ENCODE assay signal across 11 mouse cellular contexts in genomic region chr6:71803609-71804008, GRCm38 (mm10). TPM values are rescaled to one million over a fixed set of nuclear protein-coding genes. Genes with fewer than 3 reads are reported as not detected.
DNase-seq lines count a peak whose midpoint lies in the region; ATAC-seq and TF ChIP-seq lines count a peak whose summit lies in the region.
"Had no signal": no experiment of that assay in that cellular context is flagged by ENCODE, and none has a peak within 500 bp of the region (broad histone marks: within the 10 kb centered on the region; RNA-seq: fewer than 3 reads in every experiment).

No protein-coding gene starts in this region.

- no peak for DNase-seq in forebrain, embryonic 11.5 days (ENCODE audit: low spot score)
- no peak for DNase-seq in layer of hippocampus, adult 2 months (ENCODE audit: low spot score in 2 of 2)
- no peak for DNase-seq in layer of hippocampus, adult 8-10 months (ENCODE audit: low spot score in 2 of 2)
- no peak for DNase-seq in hindbrain, embryonic 11.5 days (ENCODE audit: low spot score)
- DNase-seq in adrenal gland, adult 2 months = no peak

- no peaks in the 10 kb centered on the region for H3K9me3 ChIP-seq in forebrain, embryonic 13.5 days (replicated peaks)
- no peaks in the 10 kb centered on the region for H3K9me3 ChIP-seq in forebrain, embryonic 11.5 days (ENCODE audit: control insufficient read depth, low read length)
- H3K9me3 ChIP-seq in hindbrain, embryonic 11.5 days (ENCODE audit: control insufficient read depth, low read length) = no peaks in the 10 kb centered on the region
- no peaks in the 10 kb centered on the region for H3K9me3 ChIP-seq in midbrain, embryonic 16.5 days (replicated peaks; ENCODE audit: control insufficient read depth, low read length, poor library complexity, severe bottlenecking)
- H3K9me3 ChIP-seq: stomach, embryonic 15.5 days had no signal

- peaks cover 4% of the 10 kb centered on the region; the same call in 1 of the 2 replicates for H3K4me1 ChIP-seq in forebrain, embryonic 13.5 days
- no peaks in the 10 kb centered on the region for H3K4me1 ChIP-seq in forebrain, embryonic 11.5 days (replicated peaks; ENCODE audit: control insufficient read depth, insufficient read depth, low read length)
- H3K4me1 ChIP-seq in hindbrain, embryonic 11.5 days (replicated peaks; ENCODE audit: control insufficient read depth, insufficient read depth, low read length) = no peaks in the 10 kb centered on the region
- H3K4me1 ChIP-seq in midbrain, embryonic 16.5 days (ENCODE audit: control insufficient read depth, insufficient read depth, low read length) = no peaks in the 10 kb centered on the region
- H3K4me1 ChIP-seq: stomach, embryonic 15.5 days had no signal

- H3K36me3 ChIP-seq in forebrain, embryonic 13.5 days (ENCODE audit: poor library complexity, severe bottlenecking) = peaks cover 30% of the 10 kb centered on the region
- H3K36me3 ChIP-seq in forebrain, embryonic 11.5 days (ENCODE audit: control insufficient read depth, insufficient read depth, low read length) = no peaks in the 10 kb centered on the region
- no peaks in the 10 kb centered on the region for H3K36me3 ChIP-seq in hindbrain, embryonic 11.5 days (ENCODE audit: control insufficient read depth, insufficient read depth, low read length)
- peaks cover 9% of the 10 kb centered on the region; the same call in 1 of the 2 replicates for H3K36me3 ChIP-seq in midbrain, embryonic 16.5 days (ENCODE audit: control insufficient read depth, insufficient read depth, low read length)
- H3K36me3 ChIP-seq: stomach, embryonic 15.5 days had no signal

- no peaks in the 10 kb centered on the region for H3K27me3 ChIP-seq in forebrain, embryonic 13.5 days
- H3K27me3 ChIP-seq in forebrain, embryonic 11.5 days (ENCODE audit: control insufficient read depth, insufficient read depth, low read length) = no peaks in the 10 kb centered on the region
- H3K27me3 ChIP-seq in hindbrain, embryonic 11.5 days (ENCODE audit: control insufficient read depth, insufficient read depth, low read length) = no peaks in the 10 kb centered on the region
- H3K27me3 ChIP-seq in midbrain, embryonic 16.5 days (ENCODE audit: control insufficient read depth, insufficient read depth, low read depth, low read length) = no peaks in the 10 kb centered on the region
- H3K27me3 ChIP-seq: stomach, embryonic 15.5 days had no signal

- no peak for TF ChIP-seq CTCF in layer of hippocampus, adult 2 months (conservative IDR thresholded peaks at IDR 0.05)

- peak; percentile 31; the same call in 1 of the 2 replicates for ATAC-seq in forebrain, embryonic 13.5 days
- ATAC-seq in forebrain, embryonic 11.5 days (replicated peaks; ENCODE audit: low FRiP score) = no peak
- ATAC-seq in hindbrain, embryonic 11.5 days (ENCODE audit: low FRiP score) = 0 out of 2 replicates have a peak, but pooled peaks have one; percentile 31
- peak; percentile 22; the same call in 1 of the 2 replicates for ATAC-seq in midbrain, embryonic 16.5 days
- no peak for ATAC-seq in erythroblast, adult 5-6 weeks (replicated peaks; ENCODE audit: low FRiP score, poor library complexity, severe bottlenecking)

- peak overlapping the region; percentile 43; the same call in 1 of the 2 replicates for H3K9ac ChIP-seq in forebrain, embryonic 13.5 days
- H3K9ac ChIP-seq in forebrain, embryonic 11.5 days (ENCODE audit: low read length) = no peak overlapping the region
- no peak overlapping the region for H3K9ac ChIP-seq in hindbrain, embryonic 11.5 days (ENCODE audit: low read depth, low read length)
- no peak overlapping the region for H3K9ac ChIP-seq in midbrain, embryonic 16.5 days (ENCODE audit: low read depth, low read length)
- H3K9ac ChIP-seq: liver, embryonic 14.5 days; stomach, embryonic 15.5 days had no signal

- H3K4me3 ChIP-seq in forebrain, embryonic 13.5 days = no peak overlapping the region
- H3K4me3 ChIP-seq in forebrain, embryonic 11.5 days (ENCODE audit: low read depth, low read length) = no peak overlapping the region
- no peak overlapping the region for H3K4me3 ChIP-seq in layer of hippocampus, adult 2 months
- no peak overlapping the region for H3K4me3 ChIP-seq in hindbrain, embryonic 11.5 days (ENCODE audit: low read depth, low read length)
- H3K4me3 ChIP-seq in midbrain, embryonic 16.5 days (ENCODE audit: low read depth, low read length) = no peak overlapping the region
- H3K4me3 ChIP-seq: stomach, embryonic 15.5 days had no signal

- H3K4me2 ChIP-seq in forebrain, embryonic 13.5 days = no peak overlapping the region
- no peak overlapping the region for H3K4me2 ChIP-seq in forebrain, embryonic 11.5 days (ENCODE audit: low read depth, low read length, severe bottlenecking)
- H3K4me2 ChIP-seq in hindbrain, embryonic 11.5 days (replicated peaks; ENCODE audit: low read depth, low read length) = no peak overlapping the region
- no peak overlapping the region for H3K4me2 ChIP-seq in midbrain, embryonic 16.5 days (ENCODE audit: low read length)
- H3K4me2 ChIP-seq: stomach, embryonic 15.5 days had no signal

- peak overlapping the region; percentile 70 for H3K27ac ChIP-seq in forebrain, embryonic 13.5 days
- H3K27ac ChIP-seq in forebrain, embryonic 11.5 days (ENCODE audit: low read depth, low read length) = no peak overlapping the region
- H3K27ac ChIP-seq in layer of hippocampus, adult 2 months = peak overlapping the region; percentile 81
- no peak overlapping the region for H3K27ac ChIP-seq in hindbrain, embryonic 11.5 days (ENCODE audit: low read depth, low read length)
- H3K27ac ChIP-seq in midbrain, embryonic 16.5 days (ENCODE audit: low read length) = peak overlapping the region; percentile 19; the same call in 1 of the 2 replicates
- H3K27ac ChIP-seq: liver, embryonic 14.5 days; macrophage; stomach, embryonic 15.5 days had no signal

- WGBS in forebrain, embryonic 13.5 days = 100% methylated on average over 1 of the region's 1 CpGs
- WGBS in forebrain, embryonic 11.5 days = 96% methylated on average over 1 of the region's 1 CpGs
- WGBS in hindbrain, embryonic 11.5 days = 100% methylated on average over 1 of the region's 1 CpGs
- 90% methylated on average over 1 of the region's 1 CpGs for WGBS in midbrain, embryonic 16.5 days

RNA-seq across cellular contexts. Expression of gene Mrpl35, which starts 23.2 kb away (rescaled TPM):
- 55.7 and 58.1 TPM in 2 replicates for polyA plus RNA-seq in forebrain, embryonic 13.5 days (2015; fragmentation: Nextera tagmentation; extraction: Ambion mirVana)
- polyA plus RNA-seq in forebrain, embryonic 11.5 days (2014; fragmentation: Nextera tagmentation; extraction: Ambion mirVana) = 56.5 and 59.4 TPM in 2 replicates
- total RNA-seq in layer of hippocampus, adult 2 months (2021) = 10 to 100 TPM; 31.2 to 31.8 TPM
- 10 to 100 TPM; 26.5 to 37.6 (median 31.4) TPM for total RNA-seq in layer of hippocampus, adult 8-10 months (2022)
- polyA plus RNA-seq in hindbrain, embryonic 11.5 days (2014; fragmentation: Nextera tagmentation; extraction: Ambion mirVana) = 58.4 and 63.3 TPM in 2 replicates
- 36.1 and 39.4 TPM in 2 replicates for polyA plus RNA-seq in midbrain, embryonic 16.5 days (2015; fragmentation: Nextera tagmentation; extraction: Ambion mirVana)
- 10 to 100 TPM; 43.0 to 49.0 TPM for total RNA-seq in adrenal gland, adult 2 months (2021)
- polyA plus RNA-seq in adrenal gland, adult 2 months (2012; rRNA removed) = 2.6 and 2.9 TPM in 2 replicates
- total RNA-seq in erythroblast, adult 5-6 weeks (2015; ENCODE audit: low replicate concordance) = 1.5 and 9.8 TPM in 2 replicates
- 4.0 and 16.1 TPM in 2 replicates for total RNA-seq in erythroblast, adult 5-6 weeks (2017; ENCODE audit: low replicate concordance)

RNA-seq across cellular contexts. Expression of gene Immt, which starts 27.5 kb away (rescaled TPM):
- 166 and 172 TPM in 2 replicates for polyA plus RNA-seq in forebrain, embryonic 13.5 days (2015; fragmentation: Nextera tagmentation; extraction: Ambion mirVana)
- polyA plus RNA-seq in forebrain, embryonic 11.5 days (2014; fragmentation: Nextera tagmentation; extraction: Ambion mirVana) = 201 and 211 TPM in 2 replicates
- total RNA-seq in layer of hippocampus, adult 2 months (2021) = 100 to 1,000 TPM; 131 to 137 TPM
- 100 to 1,000 TPM; 138 to 153 (median 143) TPM for total RNA-seq in layer of hippocampus, adult 8-10 months (2022)
- polyA plus RNA-seq in hindbrain, embryonic 11.5 days (2014; fragmentation: Nextera tagmentation; extraction: Ambion mirVana) = 186 and 202 TPM in 2 replicates
- 149 and 151 TPM in 2 replicates for polyA plus RNA-seq in midbrain, embryonic 16.5 days (2015; fragmentation: Nextera tagmentation; extraction: Ambion mirVana)
- total RNA-seq in adrenal gland, adult 2 months (2021) = 100 to 1,000 TPM; 315 to 398 TPM
- 96.6 and 110 TPM in 2 replicates for polyA plus RNA-seq in adrenal gland, adult 2 months (2012; rRNA removed)
- 50.5 and 60.8 TPM in 2 replicates for total RNA-seq in erythroblast, adult 5-6 weeks (2015; ENCODE audit: low replicate concordance)
- 40.0 and 44.0 TPM in 2 replicates for total RNA-seq in erythroblast, adult 5-6 weeks (2017; ENCODE audit: low replicate concordance)

Comparison
In these comparisons a context has a peak if more than half of its experiments do, and no peak if none do; other contexts are left out.
1. ATAC-seq: peak in forebrain, embryonic 13.5 days (single experiment), hindbrain, embryonic 11.5 days (single experiment) and midbrain, embryonic 16.5 days (single experiment); none in forebrain, embryonic 11.5 days (single experiment) and erythroblast, adult 5-6 weeks (single experiment).
2. H3K27ac ChIP-seq: peak in forebrain, embryonic 13.5 days (single experiment), layer of hippocampus, adult 2 months (single experiment) and midbrain, embryonic 16.5 days (single experiment); none in forebrain, embryonic 11.5 days (single experiment) and hindbrain, embryonic 11.5 days (single experiment).